Mouse (Mus musculus) liver, postnatal 0 days (tissue): ENCODE results near the gene Agrp.

Experiments used
- CTCF ChIP-seq: sonication (generic); IDR thresholded peaks from 2 replicates; pipeline ENCODE4 v1.5.1; 2016; ENCODE audit warnings: antibody characterized with exemption, low read depth
- EP300 ChIP-seq: IDR thresholded peaks from 2 replicates; pipeline ENCODE4 v1.6.1; 2016; ENCODE audit warnings: antibody characterized with exemption, low read depth, mild to moderate bottlenecking

DNA sequence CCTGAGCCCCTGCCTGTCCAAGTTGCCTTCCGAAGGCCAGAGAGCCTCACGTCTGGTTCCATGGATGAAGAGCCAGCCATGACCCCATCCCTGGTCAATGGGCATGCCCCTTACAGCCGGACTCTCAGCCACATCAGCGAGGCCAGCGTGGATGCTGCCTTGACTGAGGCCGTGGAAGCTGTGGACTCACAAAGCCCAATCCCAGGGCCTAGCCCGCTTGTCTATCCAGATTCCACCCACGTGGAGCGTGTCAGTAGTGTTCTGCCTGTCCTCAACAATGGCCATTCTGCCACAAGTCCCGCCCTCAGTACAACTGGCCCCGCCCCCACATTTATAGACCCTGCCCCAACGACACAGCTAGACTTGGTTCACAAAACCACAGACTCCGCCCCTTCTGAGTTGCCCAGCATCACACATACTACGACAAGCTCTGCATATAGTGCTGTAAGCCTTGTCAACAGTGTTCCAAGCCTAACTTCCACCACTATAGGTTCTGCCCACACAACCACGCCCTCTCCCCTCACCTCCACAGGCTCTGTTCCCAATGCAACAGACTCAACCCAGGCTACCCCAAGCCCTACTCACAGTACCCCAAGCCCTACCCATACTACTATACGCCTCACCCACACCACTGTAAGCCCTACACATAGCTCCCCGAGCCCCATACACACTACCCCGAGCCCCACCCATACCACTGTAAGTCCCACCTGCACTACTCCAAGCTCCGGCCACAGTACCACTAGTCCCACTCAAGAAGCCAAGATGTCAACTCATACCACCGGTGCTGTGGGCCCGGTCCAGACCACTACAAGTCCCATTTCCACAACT lies 19.5 kb downstream of the Agrp start:
- TF ChIP-seq CTCF, result no peak
- TF ChIP-seq EP300, result no peak
